Mouse (Mus musculus) lung, postnatal 0 days (tissue): ENCODE results near the gene Plxnc1. TPM values are rescaled to one million over a fixed set of nuclear protein-coding genes. Genes with fewer than 3 reads are reported as not detected.

Experiments
- ATAC-seq: fragments of 200-750 bp; cut with Nextera tagmentation; 2 replicates; pipeline ENCODE4 v1.8.0; 2017; ENCODE audit warnings: moderate library complexity
- DNase-seq: peaks from one replicate; pipeline ENCODE4 v3.0.0-alpha.2; 2016; ENCODE audit warnings: low spot score
- H3K27ac ChIP-seq: fragments of 300-500 bp; sonication (generic); 2 replicates; pipeline ENCODE4 v1.5.1; 2014; ENCODE audit warnings: antibody characterized with exemption, mild to moderate bottlenecking, low read length, mixed read lengths
- H3K27me3 ChIP-seq: fragments of 300-500 bp; sonication (generic); replicated peaks from 2 replicates; pipeline ENCODE4 v1.6.1; 2014; ENCODE audit warnings: low read length, mixed read lengths; ENCODE audit not compliant: insufficient read depth
- H3K36me3 ChIP-seq: fragments of 300-500 bp; sonication (generic); 2 replicates; pipeline ENCODE4 v1.6.1; 2014; ENCODE audit warnings: low read length, mixed read lengths; ENCODE audit not compliant: insufficient read depth
- H3K4me1 ChIP-seq: fragments of 300-500 bp; sonication (generic); 2 replicates; pipeline ENCODE4 v1.6.1; 2014; ENCODE audit warnings: antibody characterized with exemption, low read depth, low read length, mixed read lengths; ENCODE audit not compliant: insufficient read depth
- H3K4me2 ChIP-seq: fragments of 300-500 bp; sonication (generic); replicated peaks from 2 replicates; pipeline ENCODE4 v1.6.1; 2014; ENCODE audit warnings: low read depth, mild to moderate bottlenecking, low read length, moderate library complexity, mixed read lengths
- H3K4me3 ChIP-seq: fragments of 300-500 bp; sonication (generic); 2 replicates; pipeline ENCODE4 v1.5.1; 2014; ENCODE audit warnings: low read depth, low read length
- H3K9ac ChIP-seq: fragments of 300-500 bp; sonication (generic); replicated peaks from 2 replicates; pipeline ENCODE4 v1.6.1; 2014; ENCODE audit warnings: low read depth, mild to moderate bottlenecking
- H3K9me3 ChIP-seq: fragments of 300-500 bp; sonication (generic); 2 replicates; pipeline ENCODE4 v1.6.1; 2016; ENCODE audit warnings: low read length, mixed read lengths
- CTCF ChIP-seq: IDR thresholded peaks from 2 replicates; pipeline ENCODE4 v1.5.1; 2016; ENCODE audit warnings: antibody characterized with exemption, mild to moderate bottlenecking
- EP300 ChIP-seq: IDR thresholded peaks from 2 replicates; pipeline ENCODE4 v1.6.1; 2016; ENCODE audit warnings: antibody characterized with exemption, mild to moderate bottlenecking, control low read depth
- WGBS: fragments of 180-500 bp; shearing (Covaris S2); extraction: QIAGEN DNeasy Blood & Tissue Kit; methylation state at CpG from one replicate; pipeline ENCODE4 v1.1.7; 2014; 5-methylcytosine and 5-hydroxymethylcytosine counted together
- polyA plus RNA-seq: library from polyadenylated mRNA; unstranded; fragments of >200 nt; fragmentation: Nextera tagmentation; extraction: Ambion mirVana; gene quantifications from 2 replicates; pipeline ENCODE4 v1.2.1, GENCODE M21; 2015

Plxnc1 gene
- polyA plus RNA-seq, 1 experiment from 2014 or later, result 3.2 TPM

GRCm38 (mm10) chr10:94871506-94871905 lies 73.1 kb downstream of the Plxnc1 start:
- Histone ChIP-seq H3K4me2 (no peak overlapping the region), H3K9ac (no peak overlapping the region), H3K27me3 (no peaks in the 10 kb centered on the region), H3K9me3 (no peaks in the 10 kb centered on the region), H3K27ac (no peak overlapping the region), H3K4me1 (no peaks in the 10 kb centered on the region), H3K36me3 (no peaks in the 10 kb centered on the region), H3K4me3 (no peak overlapping the region)
- DNase-seq (no peak), ATAC-seq (no peak)
- WGBS, result 46% methylated on average over 5 of the region's 5 CpGs
- TF ChIP-seq CTCF (no peak), EP300 (no peak)

- Histone ChIP-seq H3K4me1 (no peaks in the 10 kb centered on the region), H3K4me2 (no peak overlapping the region), H3K27me3 (no peaks in the 10 kb centered on the region), H3K36me3 (no peaks in the 10 kb centered on the region), H3K9me3 (no peaks in the 10 kb centered on the region), H3K9ac (no peak overlapping the region), H3K4me3 (no peak overlapping the region), H3K27ac (no peak overlapping the region)
- ATAC-seq, result no peak
- 85% methylated on average over 7 of the region's 7 CpGs for WGBS
- DNase-seq, result no peak
- TF ChIP-seq EP300 (no peak), CTCF (no peak)
Measured at GRCm38 (mm10) chr10:94871102-94871501, 73.5 kb downstream of the Plxnc1 start.

- H3K36me3 ChIP-seq, result no peaks in the 10 kb centered on the region
Measured at GRCm38 (mm10) chr10:94866995-94867856, 77.4 kb downstream of the Plxnc1 start.

GRCm38 (mm10) chr10:94865206-94865605 lies 79.4 kb downstream of the Plxnc1 start:
- H3K4me2 ChIP-seq, result no peak overlapping the region
- no peak overlapping the region for H3K4me3 ChIP-seq
- H3K9me3 ChIP-seq, result no peaks in the 10 kb centered on the region
- H3K9ac ChIP-seq, result no peak overlapping the region
- TF ChIP-seq EP300 (no peak), CTCF (no peak)
- H3K4me1 ChIP-seq, result no peaks in the 10 kb centered on the region
- DNase-seq, result no peak
- no peak overlapping the region for H3K27ac ChIP-seq
- no peak for ATAC-seq
- H3K27me3 ChIP-seq, result no peaks in the 10 kb centered on the region
- no peaks in the 10 kb centered on the region for H3K36me3 ChIP-seq
- 19% methylated on average over 9 of the region's 9 CpGs for WGBS

More at GRCm38 (mm10) chr10:94866995-94867856, 77.4 kb downstream of the Plxnc1 start:
- H3K4me1 ChIP-seq, result no peaks in the 10 kb centered on the region
- TF ChIP-seq EP300, result no peak
- no peak for TF ChIP-seq CTCF
- DNase-seq, result no peak
- WGBS, result 64% methylated on average over 12 of the region's 12 CpGs
- ATAC-seq, result no peak
- no peak overlapping the region for H3K4me3 ChIP-seq
- H3K4me2 ChIP-seq, result no peak overlapping the region
- H3K27ac ChIP-seq, result no peak overlapping the region
- H3K9me3 ChIP-seq, result no peaks in the 10 kb centered on the region
- no peak overlapping the region for H3K9ac ChIP-seq
- H3K27me3 ChIP-seq, result no peaks in the 10 kb centered on the region

GRCm38 (mm10) chr10:94864199-94864928 lies 80.3 kb downstream of the Plxnc1 start:
- Histone ChIP-seq H3K4me3 (no peak overlapping the region), H3K36me3 (no peaks in the 10 kb centered on the region), H3K9me3 (no peaks in the 10 kb centered on the region), H3K4me2 (no peak overlapping the region), H3K9ac (no peak overlapping the region), H3K4me1 (no peaks in the 10 kb centered on the region), H3K27ac (no peak overlapping the region), H3K27me3 (no peaks in the 10 kb centered on the region)
- 60% methylated on average over 9 of the region's 9 CpGs for WGBS
- no peak for ATAC-seq
- TF ChIP-seq CTCF (no peak), EP300 (no peak)
- DNase-seq, result no peak

GRCm38 (mm10) chr10:94863251-94863650 lies 81.4 kb downstream of the Plxnc1 start:
- no peaks in the 10 kb centered on the region for H3K4me1 ChIP-seq
- H3K27me3 ChIP-seq, result no peaks in the 10 kb centered on the region
- no peak overlapping the region for H3K4me3 ChIP-seq
- no peak overlapping the region for H3K4me2 ChIP-seq
- 80% methylated on average over 9 of the region's 9 CpGs for WGBS
- DNase-seq, result no peak
- no peaks in the 10 kb centered on the region for H3K36me3 ChIP-seq
- H3K9me3 ChIP-seq, result no peaks in the 10 kb centered on the region
- TF ChIP-seq CTCF (no peak), EP300 (no peak)
- no peak for ATAC-seq
- no peak overlapping the region for H3K27ac ChIP-seq
- H3K9ac ChIP-seq, result no peak overlapping the region
